Mouse (Mus musculus) left cerebral cortex, adult 11 months (tissue): Measurements from ENCODE around the gene Gm31571.
"Not testable (repeated sequence)": the region's sequence is repeated elsewhere in the genome, so short reads cannot be mapped to it uniquely, and the experiment has no call there.

Experiments used
- DNase-seq: peaks from one replicate; pipeline ENCODE4 v3.0.0; 2022; ENCODE audit warnings: low spot score

Gene Gm31571

DNA sequence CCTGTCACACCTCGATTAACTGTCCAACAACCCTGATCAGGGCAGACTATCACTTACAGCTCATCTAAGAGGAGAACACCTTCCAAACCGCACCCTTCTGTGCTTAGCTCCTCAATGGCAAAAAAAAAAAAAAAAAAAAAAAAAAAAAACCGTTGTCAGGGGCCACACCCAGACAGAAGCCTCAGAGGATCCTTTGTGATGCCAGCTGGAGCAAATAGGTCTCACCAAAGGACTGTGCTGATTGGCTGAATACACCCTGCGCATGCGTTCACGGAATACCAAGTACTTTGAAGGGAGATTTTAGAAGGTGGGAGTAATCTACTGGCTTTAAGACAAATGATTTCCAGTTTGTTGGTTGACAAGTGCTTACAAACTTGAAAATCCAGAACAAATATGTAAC, at the start of gene Gm31571:
Gm31571 (minus strand) TSS at position 101 of the 400 bp plus-strand sequence.
- DNase-seq = not testable (repeated sequence)
